Mouse (Mus musculus): ENCODE measurements at regions not wholly inside any gene's neighbourhood (a gene's known extent, or its start where the extent isn't known, plus 50 kb on each side); places are given as distances from the start of the nearest gene placed in this dataset.

- H3K4me2 ChIP-seq (ENCODE audit: low read depth, low read length), result peak overlapping the region; percentile 42
- WGBS, result 65% methylated on average over 9 of the region's 9 CpGs
These were observed 276.3 kb downstream of the Rybp start for GRCm38 (mm10) chr6:100010954-100011481.

GRCm38 (mm10) chr6:99999711-100000365, 273.6 kb upstream of the Prok2 start:
- H3K9me3 ChIP-seq (replicated peaks; ENCODE audit: control insufficient read depth, low read length), result no peaks in the 10 kb centered on the region
- no peak overlapping the region for H3K27ac ChIP-seq (ENCODE audit: low read depth)
- TF ChIP-seq CTCF (IDR thresholded peaks at IDR 0.05; ENCODE audit: low read depth), result no peak
- no peak for TF ChIP-seq EP300 (IDR thresholded peaks at IDR 0.05; ENCODE audit: low read depth)
- H3K4me3 ChIP-seq (ENCODE audit: low read depth, low read length), result no peak overlapping the region
- no peaks in the 10 kb centered on the region for H3K36me3 ChIP-seq (replicated peaks; ENCODE audit: control insufficient read depth, insufficient read depth, low read length)
- no peaks in the 10 kb centered on the region for H3K4me1 ChIP-seq (ENCODE audit: control insufficient read depth, insufficient read depth)
- DNase-seq (ENCODE audit: low spot score) (no peak), ATAC-seq (ENCODE audit: insufficient read depth, low read depth) (no peak)
- H3K9ac ChIP-seq (replicated peaks; ENCODE audit: low read depth, low read length), result no peak overlapping the region
- WGBS, result 64% methylated on average over 13 of the region's 13 CpGs
- no peak overlapping the region for H3K4me2 ChIP-seq (ENCODE audit: low read depth, low read length)
- peaks cover 48% of the 10 kb centered on the region for H3K27me3 ChIP-seq (ENCODE audit: control insufficient read depth, insufficient read depth, low read length)

More at GRCm38 (mm10) chr6:100010954-100011481, 276.3 kb downstream of the Rybp start:
- H3K27me3 ChIP-seq (ENCODE audit: control insufficient read depth, insufficient read depth, low read length), result 0 out of 2 replicates have a peak, but pooled peaks cover 12% of the 10 kb centered on the region
- H3K36me3 ChIP-seq (replicated peaks; ENCODE audit: control insufficient read depth, insufficient read depth, low read length), result no peaks in the 10 kb centered on the region
- no peak overlapping the region for H3K4me3 ChIP-seq (ENCODE audit: low read depth, low read length)
- no peaks in the 10 kb centered on the region for H3K9me3 ChIP-seq (replicated peaks; ENCODE audit: control insufficient read depth, low read length)
- TF ChIP-seq EP300 (IDR thresholded peaks at IDR 0.05; ENCODE audit: low read depth) (no peak), CTCF (IDR thresholded peaks at IDR 0.05; ENCODE audit: low read depth) (no peak)
- H3K9ac ChIP-seq (replicated peaks; ENCODE audit: low read depth, low read length), result no peak overlapping the region
- ATAC-seq (ENCODE audit: insufficient read depth, low read depth), result no peak
- DNase-seq (ENCODE audit: low spot score), result no peak
- no peak overlapping the region for H3K27ac ChIP-seq (ENCODE audit: low read depth)
- peaks cover 27% of the 10 kb centered on the region for H3K4me1 ChIP-seq (ENCODE audit: control insufficient read depth, insufficient read depth)

- H3K4me1 ChIP-seq (ENCODE audit: control insufficient read depth, insufficient read depth), result peaks cover 17% of the 10 kb centered on the region
- no peak overlapping the region for H3K9ac ChIP-seq (replicated peaks; ENCODE audit: low read depth, low read length)
- H3K36me3 ChIP-seq (replicated peaks; ENCODE audit: control insufficient read depth, insufficient read depth, low read length), result no peaks in the 10 kb centered on the region
- H3K4me2 ChIP-seq (ENCODE audit: low read depth, low read length), result no peak overlapping the region
- DNase-seq (ENCODE audit: low spot score), result no peak
- ATAC-seq (ENCODE audit: insufficient read depth, low read depth), result no peak
- WGBS, result 70% methylated on average over 15 of the region's 15 CpGs
- H3K27ac ChIP-seq (ENCODE audit: low read depth), result no peak overlapping the region
- no peak for TF ChIP-seq EP300 (IDR thresholded peaks at IDR 0.05; ENCODE audit: low read depth)
- TF ChIP-seq CTCF (IDR thresholded peaks at IDR 0.05; ENCODE audit: low read depth), result no peak
- peaks cover 40% of the 10 kb centered on the region for H3K27me3 ChIP-seq (ENCODE audit: control insufficient read depth, insufficient read depth, low read length)
- H3K4me3 ChIP-seq (ENCODE audit: low read depth, low read length), result no peak overlapping the region
- no peaks in the 10 kb centered on the region for H3K9me3 ChIP-seq (replicated peaks; ENCODE audit: control insufficient read depth, low read length)
These were observed 270.1 kb upstream of the Prok2 start for GRCm38 (mm10) chr6:99995970-99996956.

- no peak overlapping the region for H3K4me2 ChIP-seq (ENCODE audit: low read depth, low read length)
- H3K9ac ChIP-seq (replicated peaks; ENCODE audit: low read depth, low read length), result no peak overlapping the region
- H3K4me3 ChIP-seq (ENCODE audit: low read depth, low read length), result no peak overlapping the region
- 14% methylated on average over 3 of the region's 3 CpGs for WGBS
- H3K36me3 ChIP-seq (replicated peaks; ENCODE audit: control insufficient read depth, insufficient read depth, low read length), result no peaks in the 10 kb centered on the region
- H3K27me3 ChIP-seq (ENCODE audit: control insufficient read depth, insufficient read depth, low read length), result peaks cover 23% of the 10 kb centered on the region
- no peaks in the 10 kb centered on the region for H3K9me3 ChIP-seq (replicated peaks; ENCODE audit: control insufficient read depth, low read length)
- no peak for TF ChIP-seq EP300 (IDR thresholded peaks at IDR 0.05; ENCODE audit: low read depth)
- H3K27ac ChIP-seq (ENCODE audit: low read depth), result no peak overlapping the region
- ATAC-seq (ENCODE audit: insufficient read depth, low read depth) (peak; percentile 49; the same call in 1 of the 2 replicates), DNase-seq (ENCODE audit: low spot score) (peak; percentile 54)
- peaks cover 25% of the 10 kb centered on the region for H3K4me1 ChIP-seq (ENCODE audit: control insufficient read depth, insufficient read depth)
These were observed 267.8 kb upstream of the Prok2 start for GRCm38 (mm10) chr6:99994026-99994425.

- H3K27ac ChIP-seq (ENCODE audit: low read depth), result peak overlapping the region; percentile 53
- no peak overlapping the region for H3K9ac ChIP-seq (replicated peaks; ENCODE audit: low read depth, low read length)
- peaks cover 32% of the 10 kb centered on the region for H3K4me1 ChIP-seq (ENCODE audit: control insufficient read depth, insufficient read depth)
- DNase-seq (ENCODE audit: low spot score) (peak; percentile 98), ATAC-seq (ENCODE audit: insufficient read depth, low read depth) (peak; percentile 90)
- no peaks in the 10 kb centered on the region for H3K9me3 ChIP-seq (replicated peaks; ENCODE audit: control insufficient read depth, low read length)
- H3K36me3 ChIP-seq (replicated peaks; ENCODE audit: control insufficient read depth, insufficient read depth, low read length), result no peaks in the 10 kb centered on the region
- no peak overlapping the region for H3K4me2 ChIP-seq (ENCODE audit: low read depth, low read length)
- H3K4me3 ChIP-seq (ENCODE audit: low read depth, low read length), result no peak overlapping the region
- TF ChIP-seq CTCF (IDR thresholded peaks at IDR 0.05; ENCODE audit: low read depth) (no peak), EP300 (IDR thresholded peaks at IDR 0.05; ENCODE audit: low read depth) (no peak)
- peaks cover 16% of the 10 kb centered on the region for H3K27me3 ChIP-seq (ENCODE audit: control insufficient read depth, insufficient read depth, low read length)
- WGBS, result 17% methylated on average over 7 of the region's 7 CpGs
These were observed 264.9 kb upstream of the Prok2 start for GRCm38 (mm10) chr6:99991079-99991478.
